Mouse (Mus musculus): ENCODE measurements at regions not wholly inside any gene's neighbourhood (a gene's known extent, or its start where the extent isn't known, plus 50 kb on each side); places are given as distances from the start of the nearest gene placed in this dataset.

GRCm38 (mm10) chr15:97507176-97507575 lies 198.4 kb downstream of the Rpap3 start:
- intact Hi-C loops (cut with DNase I): no loop called here
- no peak for DNase-seq

GRCm38 (mm10) chr15:97505715-97506114 lies 199.9 kb downstream of the Rpap3 start:
- intact Hi-C loops (cut with DNase I): no loop called here
- no peak for DNase-seq

GRCm38 (mm10) chr15:97504325-97504724 lies 201.3 kb downstream of the Rpap3 start:
- intact Hi-C loops (cut with DNase I): no loop called here
- DNase-seq: no peak

GRCm38 (mm10) chr15:97502056-97502455 lies 203.6 kb downstream of the Rpap3 start:
- DNase-seq: no peak
- intact Hi-C loops (cut with DNase I): no loop called here

GRCm38 (mm10) chr15:97501420-97501819 lies 204.2 kb downstream of the Rpap3 start:
- DNase-seq: no peak
- intact Hi-C loops (cut with DNase I): no loop called here

- no peak for DNase-seq
- intact Hi-C loops (cut with DNase I): no loop called here
Observed at GRCm38 (mm10) chr15:97499821-97500385, 205.7 kb downstream of the Rpap3 start.

- intact Hi-C loops (cut with DNase I): no loop called here
Observed at GRCm38 (mm10) chr15:97499240-97499639, 206.4 kb downstream of the Rpap3 start.

GRCm38 (mm10) chr15:97498375-97498774 lies 207.2 kb downstream of the Rpap3 start:
- no peak for DNase-seq
- intact Hi-C loops (cut with DNase I): no loop called here

More at GRCm38 (mm10) chr15:97499240-97499639, 206.4 kb downstream of the Rpap3 start:
- no peak for DNase-seq

GRCm38 (mm10) chr15:97496026-97496425 lies 209.6 kb downstream of the Rpap3 start:
- no peak for DNase-seq
- intact Hi-C loops (cut with DNase I): no loop called here

- DNase-seq: no peak
- intact Hi-C loops (cut with DNase I): no loop called here
Observed at GRCm38 (mm10) chr15:97493340-97493739, 212.3 kb downstream of the Rpap3 start.

GRCm38 (mm10) chr15:97491796-97492195 lies 213.8 kb downstream of the Rpap3 start:
- DNase-seq: no peak
- intact Hi-C loops (cut with DNase I): no loop called here

- intact Hi-C loops (cut with DNase I): no loop called here
- no peak for DNase-seq
Observed at GRCm38 (mm10) chr15:97487425-97487824, 218.2 kb downstream of the Rpap3 start.

- no peak for DNase-seq
- intact Hi-C loops (cut with DNase I): no loop called here
Observed at GRCm38 (mm10) chr15:97471986-97472779, 225.1 kb upstream of the Amigo2 start.

GRCm38 (mm10) chr15:97471476-97471875 lies 224.4 kb upstream of the Amigo2 start:
- DNase-seq: no peak
- intact Hi-C loops (cut with DNase I): no loop called here

- no peak for DNase-seq
Observed at GRCm38 (mm10) chr15:97469684-97470344, 222.7 kb upstream of the Amigo2 start.

GRCm38 (mm10) chr15:97468732-97469683 lies 221.9 kb upstream of the Amigo2 start:
- peak in 1 of 2 experiments; percentile 12 for DNase-seq
- intact Hi-C loops (cut with DNase I): no loop called here

More at GRCm38 (mm10) chr15:97469684-97470344, 222.7 kb upstream of the Amigo2 start:
- intact Hi-C loops (cut with DNase I): no loop called here

GRCm38 (mm10) chr15:97467781-97468485 lies 220.8 kb upstream of the Amigo2 start:
- no peak for DNase-seq
- intact Hi-C loops (cut with DNase I): no loop called here

- no peak for DNase-seq
- intact Hi-C loops (cut with DNase I): no loop called here
Observed at GRCm38 (mm10) chr15:97466906-97467465, 219.9 kb upstream of the Amigo2 start.

GRCm38 (mm10) chr15:97466110-97466509 lies 219.0 kb upstream of the Amigo2 start:
- DNase-seq: no peak

GRCm38 (mm10) chr15:97465366-97465765 lies 218.3 kb upstream of the Amigo2 start:
- intact Hi-C loops (cut with DNase I): no loop called here
- DNase-seq: no peak

More at GRCm38 (mm10) chr15:97466110-97466509, 219.0 kb upstream of the Amigo2 start:
- intact Hi-C loops (cut with DNase I): no loop called here
